Mouse (Mus musculus) embryonic facial prominence, embryonic 15.5 days (tissue): ENCODE measurements at regions not wholly inside any gene's neighbourhood (a gene's known extent, or its start where the extent isn't known, plus 50 kb on each side); places are given as distances from the start of the nearest gene placed in this dataset.

Experiments used
- ATAC-seq: fragments of 200-750 bp; cut with Nextera tagmentation; 2 replicates; pipeline ENCODE4 v1.8.0; 2017; ENCODE audit warnings: low read depth, moderate TSS enrichment; ENCODE audit not compliant: insufficient number of reproducible peaks, low FRiP score, low TSS enrichment
- H3K27ac ChIP-seq: fragments of 300-500 bp; sonication (generic); replicated peaks from 2 replicates; pipeline ENCODE4 v1.5.1; 2015; ENCODE audit warnings: mild to moderate bottlenecking, inconsistent platforms
- H3K27me3 ChIP-seq: fragments of 300-500 bp; sonication (generic); 2 replicates; pipeline ENCODE4 v1.6.1; 2015; ENCODE audit warnings: inconsistent platforms
- H3K36me3 ChIP-seq: fragments of 300-500 bp; sonication (generic); 2 replicates; pipeline ENCODE4 v1.6.1; 2015; ENCODE audit warnings: mild to moderate bottlenecking, inconsistent platforms
- H3K4me1 ChIP-seq: fragments of 300-500 bp; sonication (generic); 2 replicates; pipeline ENCODE4 v1.6.1; 2015; ENCODE audit warnings: inconsistent platforms
- H3K4me2 ChIP-seq: fragments of 300-500 bp; sonication (generic); replicated peaks from 2 replicates; pipeline ENCODE4 v1.6.1; 2015; ENCODE audit warnings: mild to moderate bottlenecking, inconsistent platforms
- H3K4me3 ChIP-seq: fragments of 300-500 bp; sonication (generic); replicated peaks from 2 replicates; pipeline ENCODE4 v1.5.1; 2015; ENCODE audit warnings: mild to moderate bottlenecking, inconsistent platforms
- H3K9ac ChIP-seq: fragments of 300-500 bp; sonication (generic); 2 replicates; pipeline ENCODE4 v1.6.1; 2015; ENCODE audit warnings: inconsistent platforms
- H3K9me3 ChIP-seq: fragments of 300-500 bp; sonication (generic); replicated peaks from 2 replicates; pipeline ENCODE4 v1.6.1; 2016; ENCODE audit warnings: inconsistent platforms
- WGBS: fragments of 180-500 bp; shearing (Covaris S2); methylation state at CpG from one replicate; pipeline ENCODE4 v1.1.7; 2015; 5-methylcytosine and 5-hydroxymethylcytosine counted together

GRCm38 (mm10) chr10:68669992-68670391, 53.5 kb upstream of the Tmem26 start:
- H3K27ac ChIP-seq: no peak overlapping the region
- ATAC-seq: no peak
- 58% methylated on average over 3 of the region's 3 CpGs for WGBS
- no peaks in the 10 kb centered on the region for H3K27me3 ChIP-seq
- H3K9ac ChIP-seq: no peak overlapping the region
- no peak overlapping the region for H3K4me3 ChIP-seq
- H3K4me2 ChIP-seq: no peak overlapping the region
- no peaks in the 10 kb centered on the region for H3K36me3 ChIP-seq
- no peaks in the 10 kb centered on the region; the same call in 1 of the 2 replicates for H3K4me1 ChIP-seq
- no peaks in the 10 kb centered on the region for H3K9me3 ChIP-seq

DNA sequence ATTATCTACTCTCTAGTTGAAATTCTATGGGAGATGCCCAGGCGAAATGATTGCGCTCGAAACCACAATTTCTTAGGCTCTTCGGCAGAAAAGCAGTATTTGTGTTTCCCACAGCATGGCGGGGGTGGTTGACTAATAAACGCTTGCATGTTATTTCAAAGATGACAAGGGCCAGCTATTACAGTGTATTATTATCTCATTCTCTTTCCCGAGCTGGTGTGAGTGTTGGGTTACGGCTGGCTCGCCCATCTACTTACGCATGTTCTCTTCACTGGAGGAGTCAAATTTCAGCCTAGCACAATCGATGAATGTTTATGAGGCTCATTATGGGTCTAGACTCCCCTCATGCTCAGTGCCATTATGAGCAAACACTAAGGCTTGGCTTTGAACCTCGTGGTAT, 51.2 kb upstream of the Tmem26 start:
- no peak overlapping the region for H3K4me3 ChIP-seq
- no peaks in the 10 kb centered on the region for H3K9me3 ChIP-seq
- no peak for ATAC-seq
- H3K36me3 ChIP-seq: no peaks in the 10 kb centered on the region
- H3K27ac ChIP-seq: no peak overlapping the region
- 0 out of 2 replicates have a peak overlapping the region, but pooled peaks have one; percentile 8 for H3K4me2 ChIP-seq
- no peak overlapping the region for H3K9ac ChIP-seq
- no peaks in the 10 kb centered on the region for H3K27me3 ChIP-seq
- 42% methylated on average over 12 of the region's 12 CpGs for WGBS
- H3K4me1 ChIP-seq: no peaks in the 10 kb centered on the region; the same call in 1 of the 2 replicates

DNA sequence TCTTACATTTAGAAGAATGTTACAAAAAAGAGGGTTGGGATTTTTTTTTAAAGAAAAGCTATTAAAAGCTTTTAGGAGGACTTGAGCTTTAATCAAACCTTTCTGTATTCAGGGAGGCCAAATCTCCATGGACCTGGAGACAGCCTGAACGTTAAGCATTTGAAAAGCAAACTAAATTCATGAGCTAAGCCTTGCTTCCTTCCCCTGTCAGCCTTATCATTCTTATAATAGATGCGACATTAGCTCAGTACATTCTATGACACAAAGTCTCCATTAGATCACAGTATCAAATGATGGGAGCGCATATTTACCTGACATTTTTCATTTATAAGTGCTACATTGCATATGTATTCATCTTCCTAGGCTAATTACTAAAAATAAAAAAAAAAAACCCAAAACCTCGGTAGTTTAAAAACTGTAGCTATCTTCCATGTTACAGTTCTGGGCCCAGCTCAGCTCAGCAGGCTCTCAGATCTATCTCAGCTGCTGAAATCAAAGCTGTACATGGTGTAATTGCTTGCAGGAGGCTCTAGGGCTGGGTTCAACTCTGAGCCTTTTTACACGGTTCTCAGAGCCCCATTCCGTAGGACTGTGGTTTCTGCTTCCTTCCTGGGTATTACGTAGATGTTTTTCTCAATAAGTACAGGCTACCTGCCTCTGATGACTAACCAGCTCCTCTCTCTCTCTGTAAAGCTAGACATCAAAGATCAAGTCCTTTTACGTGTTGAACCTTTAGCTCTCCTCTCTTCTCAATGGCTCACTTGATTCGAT, 50.2 kb upstream of the Tmem26 start:
- no peaks in the 10 kb centered on the region for H3K36me3 ChIP-seq
- H3K9ac ChIP-seq: no peak overlapping the region
- no peak for ATAC-seq
- H3K4me1 ChIP-seq: no peaks in the 10 kb centered on the region; the same call in 1 of the 2 replicates
- H3K4me2 ChIP-seq: no peak overlapping the region
- no peak overlapping the region for H3K4me3 ChIP-seq
- H3K27me3 ChIP-seq: no peaks in the 10 kb centered on the region
- H3K27ac ChIP-seq: no peak overlapping the region
- no peaks in the 10 kb centered on the region for H3K9me3 ChIP-seq
- 42% methylated on average over 9 of the region's 9 CpGs for WGBS
